Mouse (Mus musculus): ENCODE results near the gene Mcoln2. TPM values are rescaled to one million over a fixed set of nuclear protein-coding genes. Genes with fewer than 3 reads are reported as not detected.
"Not testable (repeated sequence)": the region's sequence is repeated elsewhere in the genome, so short reads cannot be mapped to it uniquely, and the experiment has no call there.

Mcoln2 gene
- polyA plus RNA-seq, 1 experiment from 2014 or later = 4.5 TPM

DNA sequence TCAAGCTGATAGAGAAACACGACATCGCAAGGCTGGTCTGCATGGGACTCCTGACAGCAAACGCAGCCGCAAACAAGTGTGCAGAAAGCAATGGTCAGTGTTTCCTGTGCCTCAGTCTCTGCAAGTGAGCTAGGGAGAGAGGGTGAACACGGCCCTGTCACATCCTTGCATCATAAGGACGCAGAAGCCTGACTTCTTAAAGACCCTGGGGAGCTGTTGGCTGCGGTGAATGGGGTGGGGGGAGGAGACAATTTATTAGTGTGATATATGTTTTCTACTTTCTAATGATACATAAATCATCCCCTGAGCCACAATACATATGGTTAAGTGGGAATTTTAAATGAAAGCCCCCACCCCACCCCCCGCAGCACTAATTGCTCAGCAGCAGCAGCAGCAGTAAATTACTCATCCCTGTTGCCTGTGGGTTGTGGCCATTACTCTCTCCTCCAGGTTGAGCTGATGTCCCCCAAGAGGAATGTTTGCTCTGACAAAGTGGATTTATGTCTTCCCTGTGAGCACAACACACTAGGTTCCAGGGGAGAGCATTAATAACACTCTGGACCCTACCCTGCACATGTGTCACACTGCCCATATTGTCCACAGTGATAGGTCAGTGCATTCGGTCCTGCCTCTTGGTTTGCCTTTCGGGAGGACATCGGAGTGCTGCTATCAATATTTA is 49.3 kb downstream of the Mcoln2 start:
- DNase-seq (no peak), ATAC-seq (no peak)
- Histone ChIP-seq H3K4me1 (ENCODE audit: insufficient read depth) (peaks cover 5% of the 10 kb centered on the region; the same call in 1 of the 2 replicates), H3K4me3 (ENCODE audit: low read depth, low read length) (no peak overlapping the region), H3K4me2 (ENCODE audit: low read depth, low read length) (no peak overlapping the region), H3K9ac (replicated peaks) (no peak overlapping the region), H3K9me3 (ENCODE audit: low read length) (no peaks in the 10 kb centered on the region), H3K27ac (ENCODE audit: low read depth) (no peak overlapping the region), H3K36me3 (replicated peaks; ENCODE audit: insufficient read depth, low read length) (no peaks in the 10 kb centered on the region), H3K27me3 (ENCODE audit: insufficient read depth, low read length) (no peaks in the 10 kb centered on the region)
- WGBS (ENCODE audit: insufficient replicate concordance) = 70% methylated on average over 11 of the region's 11 CpGs
- no peak for TF ChIP-seq CTCF (IDR thresholded peaks at IDR 0.05; ENCODE audit: low read depth)
- no peak for TF ChIP-seq EP300 (IDR thresholded peaks at IDR 0.05; ENCODE audit: low read depth)

DNA sequence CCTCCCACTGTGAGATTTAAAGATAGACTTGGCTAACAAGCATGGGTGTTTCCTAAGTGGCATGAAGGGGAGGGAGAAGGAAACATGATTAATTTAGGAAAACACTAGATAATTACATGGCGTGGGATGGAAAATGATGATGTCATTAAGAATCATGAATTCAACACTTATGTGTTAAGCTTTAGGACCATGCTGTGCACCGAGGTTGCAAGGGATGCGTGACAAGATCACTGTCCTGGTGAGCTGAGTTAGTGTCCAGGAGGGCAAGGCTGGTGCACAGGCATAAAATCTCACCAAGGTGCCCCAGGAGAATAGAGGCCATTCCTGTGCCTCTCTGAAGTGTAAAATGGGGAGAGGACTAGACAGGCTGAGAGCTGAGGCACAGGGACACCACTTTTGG is 49.9 kb downstream of the Mcoln2 start:
- no peak overlapping the region for H3K4me2 ChIP-seq (ENCODE audit: low read depth, low read length)
- peaks cover 5% of the 10 kb centered on the region; the same call in 1 of the 2 replicates for H3K4me1 ChIP-seq (ENCODE audit: insufficient read depth)
- no peak overlapping the region for H3K4me3 ChIP-seq (ENCODE audit: low read depth, low read length)
- 80% methylated on average over 3 of the region's 3 CpGs for WGBS (ENCODE audit: insufficient replicate concordance)
- H3K9me3 ChIP-seq (ENCODE audit: low read length) = no peaks in the 10 kb centered on the region
- H3K36me3 ChIP-seq (replicated peaks; ENCODE audit: insufficient read depth, low read length) = no peaks in the 10 kb centered on the region
- no peak overlapping the region for H3K9ac ChIP-seq (replicated peaks)
- no peaks in the 10 kb centered on the region for H3K27me3 ChIP-seq (ENCODE audit: insufficient read depth, low read length)
- no peak for DNase-seq
- H3K27ac ChIP-seq (ENCODE audit: low read depth) = no peak overlapping the region
- TF ChIP-seq EP300 (IDR thresholded peaks at IDR 0.05; ENCODE audit: low read depth) (no peak), CTCF (IDR thresholded peaks at IDR 0.05; ENCODE audit: low read depth) (no peak)
- no peak for ATAC-seq

DNA sequence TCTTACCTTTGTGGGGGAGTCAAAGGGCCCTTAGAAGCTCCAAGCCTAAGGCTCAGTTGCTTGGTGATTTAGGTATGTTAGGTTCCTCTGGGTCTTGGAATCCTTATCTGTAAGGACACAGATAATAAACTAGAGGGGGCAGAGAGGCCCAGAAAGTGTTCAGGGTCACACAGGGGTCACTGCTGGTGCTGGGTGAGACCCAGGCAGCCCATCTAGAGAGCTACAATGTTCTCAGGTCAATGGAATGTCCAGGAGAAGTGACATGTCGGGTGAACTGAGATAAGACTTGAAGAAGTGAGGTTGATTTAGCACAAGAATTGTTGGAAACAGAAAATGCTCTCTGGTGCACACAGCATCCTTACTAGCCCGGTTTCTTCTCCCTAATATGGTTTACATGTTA is 54.7 kb downstream of the Mcoln2 start:
- no peak overlapping the region for H3K4me2 ChIP-seq (ENCODE audit: low read depth, low read length)
- 36% methylated on average over 2 of the region's 2 CpGs for WGBS (ENCODE audit: insufficient replicate concordance)
- no peaks in the 10 kb centered on the region for H3K9me3 ChIP-seq (ENCODE audit: low read length)
- TF ChIP-seq EP300 (IDR thresholded peaks at IDR 0.05; ENCODE audit: low read depth) (no peak), CTCF (IDR thresholded peaks at IDR 0.05; ENCODE audit: low read depth) (no peak)
- H3K9ac ChIP-seq (replicated peaks) = no peak overlapping the region
- no peak for DNase-seq
- H3K27me3 ChIP-seq (ENCODE audit: insufficient read depth, low read length) = no peaks in the 10 kb centered on the region
- no peak overlapping the region for H3K27ac ChIP-seq (ENCODE audit: low read depth)
- no peaks in the 10 kb centered on the region for H3K4me1 ChIP-seq (ENCODE audit: insufficient read depth)
- no peak for ATAC-seq
- H3K4me3 ChIP-seq (ENCODE audit: low read depth, low read length) = no peak overlapping the region
- no peaks in the 10 kb centered on the region for H3K36me3 ChIP-seq (replicated peaks; ENCODE audit: insufficient read depth, low read length)

GRCm38 (mm10) chr3:146205305-146205704 is 55.7 kb downstream of the Mcoln2 start:
- Histone ChIP-seq H3K36me3 (replicated peaks; ENCODE audit: insufficient read depth, low read length) (no peaks in the 10 kb centered on the region), H3K9me3 (ENCODE audit: low read length) (no peaks in the 10 kb centered on the region), H3K4me2 (ENCODE audit: low read depth, low read length) (no peak overlapping the region), H3K27me3 (ENCODE audit: insufficient read depth, low read length) (no peaks in the 10 kb centered on the region), H3K4me3 (ENCODE audit: low read depth, low read length) (no peak overlapping the region), H3K4me1 (ENCODE audit: insufficient read depth) (no peaks in the 10 kb centered on the region), H3K9ac (replicated peaks) (no peak overlapping the region), H3K27ac (ENCODE audit: low read depth) (no peak overlapping the region)
- DNase-seq (no peak), ATAC-seq (no peak)
- no peak for TF ChIP-seq EP300 (IDR thresholded peaks at IDR 0.05; ENCODE audit: low read depth)
- no peak for TF ChIP-seq CTCF (IDR thresholded peaks at IDR 0.05; ENCODE audit: low read depth)
- WGBS (ENCODE audit: insufficient replicate concordance) = 43% methylated on average over 11 of the region's 11 CpGs

DNA sequence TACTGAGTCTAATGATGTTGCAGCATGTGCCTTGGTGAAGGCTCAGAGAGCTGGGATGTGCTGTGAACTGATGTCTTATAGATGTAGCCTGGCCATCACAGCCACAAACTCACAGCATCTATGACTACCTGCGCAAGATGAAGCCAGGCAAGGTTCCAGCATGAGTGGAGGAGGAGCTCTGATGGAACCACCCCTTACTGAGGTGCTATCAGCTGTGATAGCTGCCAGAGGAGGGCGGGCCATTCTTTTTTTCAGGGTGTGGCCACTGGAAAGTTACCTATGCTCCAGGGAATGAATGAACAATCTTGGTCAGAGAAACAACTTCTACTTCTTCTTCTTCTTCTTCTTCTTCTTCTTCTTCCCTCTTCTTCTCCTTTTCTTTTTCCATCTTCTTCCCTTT is 57.0 kb downstream of the Mcoln2 start:
- no peaks in the 10 kb centered on the region for H3K4me1 ChIP-seq (ENCODE audit: insufficient read depth)
- no peak overlapping the region for H3K4me2 ChIP-seq (ENCODE audit: low read depth, low read length)
- H3K27ac ChIP-seq (ENCODE audit: low read depth) = no peak overlapping the region
- no peak overlapping the region for H3K4me3 ChIP-seq (ENCODE audit: low read depth, low read length)
- no peak overlapping the region for H3K9ac ChIP-seq (replicated peaks)
- ATAC-seq = no peak
- TF ChIP-seq CTCF (IDR thresholded peaks at IDR 0.05; ENCODE audit: low read depth) (no peak), EP300 (IDR thresholded peaks at IDR 0.05; ENCODE audit: low read depth) (no peak)
- WGBS (ENCODE audit: insufficient replicate concordance) = 68% methylated on average over 2 of the region's 2 CpGs
- no peaks in the 10 kb centered on the region for H3K27me3 ChIP-seq (ENCODE audit: insufficient read depth, low read length)
- no peak for DNase-seq
- H3K36me3 ChIP-seq (replicated peaks; ENCODE audit: insufficient read depth, low read length) = no peaks in the 10 kb centered on the region
- no peaks in the 10 kb centered on the region for H3K9me3 ChIP-seq (ENCODE audit: low read length)

DNA sequence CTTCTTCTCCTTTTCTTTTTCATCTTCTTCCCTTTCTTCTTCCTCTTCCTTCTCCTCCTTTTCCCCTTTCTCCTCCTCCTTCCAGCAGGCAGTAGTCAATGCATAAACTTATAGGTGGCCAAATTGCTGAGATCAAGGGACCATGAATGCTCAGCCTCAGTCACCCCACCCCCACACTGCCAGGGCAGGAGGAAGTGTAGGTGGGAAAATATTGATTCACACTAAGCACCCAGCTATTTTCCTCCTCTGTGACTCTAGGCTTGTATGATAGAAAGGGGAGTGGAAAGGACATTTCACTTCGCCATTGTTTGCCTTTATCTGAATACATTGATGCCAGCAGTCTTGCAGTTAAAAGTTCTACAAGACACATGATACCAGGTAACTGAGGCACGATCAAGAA is 57.8 kb downstream of the Mcoln2 start:
- 45% methylated on average over 2 of the region's 2 CpGs for WGBS (ENCODE audit: insufficient replicate concordance)
- Histone ChIP-seq H3K4me2 (ENCODE audit: low read depth, low read length) (no peak overlapping the region), H3K36me3 (replicated peaks; ENCODE audit: insufficient read depth, low read length) (no peaks in the 10 kb centered on the region), H3K9me3 (ENCODE audit: low read length) (no peaks in the 10 kb centered on the region), H3K27ac (ENCODE audit: low read depth) (no peak overlapping the region), H3K4me1 (ENCODE audit: insufficient read depth) (no peaks in the 10 kb centered on the region), H3K27me3 (ENCODE audit: insufficient read depth, low read length) (no peaks in the 10 kb centered on the region), H3K9ac (replicated peaks) (no peak overlapping the region), H3K4me3 (ENCODE audit: low read depth, low read length) (no peak overlapping the region)
- TF ChIP-seq CTCF (IDR thresholded peaks at IDR 0.05; ENCODE audit: low read depth) (no peak), EP300 (IDR thresholded peaks at IDR 0.05; ENCODE audit: low read depth) (no peak)
- ATAC-seq (no peak), DNase-seq (no peak)

DNA sequence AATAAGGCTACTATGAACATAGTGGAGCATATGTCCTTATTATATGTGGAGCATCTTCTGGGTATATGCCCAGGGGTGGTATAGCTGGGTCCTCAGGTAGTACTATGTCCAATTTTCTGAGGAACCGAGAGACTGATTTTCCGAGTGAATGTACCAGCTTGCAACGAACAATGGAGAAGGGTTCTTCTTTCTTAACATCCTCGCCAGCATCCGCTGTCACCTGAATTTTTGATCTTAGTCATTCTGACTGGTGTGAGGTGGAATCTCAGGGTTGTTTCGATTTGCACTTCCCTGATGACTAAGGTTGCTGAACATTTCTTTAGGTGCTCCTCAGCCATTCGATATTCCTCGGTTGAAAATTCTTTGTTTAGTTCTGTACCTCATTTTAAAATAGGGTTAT is 60.1 kb downstream of the Mcoln2 start:
- H3K36me3 ChIP-seq (replicated peaks; ENCODE audit: insufficient read depth, low read length); H3K4me2 ChIP-seq (ENCODE audit: low read depth, low read length); H3K4me3 ChIP-seq (ENCODE audit: low read depth, low read length); DNase-seq; H3K4me1 ChIP-seq (ENCODE audit: insufficient read depth); H3K27me3 ChIP-seq (ENCODE audit: insufficient read depth, low read length); ATAC-seq; H3K9ac ChIP-seq (replicated peaks); H3K9me3 ChIP-seq (ENCODE audit: low read length); H3K27ac ChIP-seq (ENCODE audit: low read depth): not testable (repeated sequence)
- 79% methylated on average over 8 of the region's 8 CpGs for WGBS (ENCODE audit: insufficient replicate concordance)

Measured in liver, postnatal 0 days (tissue).